Mouse (Mus musculus) CH12.LX (cell line): Measurements from ENCODE around the gene Lpin1. TPM values are rescaled to one million over a fixed set of nuclear protein-coding genes. Genes with fewer than 3 reads are reported as not detected.

Source experiments
- DNase-seq: peaks from one replicate; pipeline ENCODE4 v3.0.0-alpha.2; 2013; ENCODE audit errors: extremely low read depth
- H3K27ac ChIP-seq: 2 replicates; pipeline ENCODE4 v1.5.1; 2012; ENCODE audit warnings: low read depth, mild to moderate bottlenecking, control low read depth, moderate library complexity; ENCODE audit not compliant: insufficient read depth
- H3K27me3 ChIP-seq: replicated peaks from 2 replicates; pipeline ENCODE3; 2012; ENCODE audit warnings: inconsistent platforms
- H3K36me3 ChIP-seq, 2 experiments: replicated peaks in 1 of 2; 2 replicates each; pipeline versions ENCODE3 to v1.6.1; 2012; ENCODE audit warnings: inconsistent platforms in 1 of 2, low read length in 1 of 2, mild to moderate bottlenecking in 1 of 2, mixed read lengths in 1 of 2, moderate library complexity in 1 of 2; ENCODE audit not compliant: control insufficient read depth in 1 of 2, insufficient read depth in 1 of 2
- H3K4me1 ChIP-seq, 2 experiments: 2 replicates each; pipeline ENCODE4 v1.6.1; 2012; ENCODE audit warnings: inconsistent platforms in 1 of 2, moderate library complexity in 1 of 2; ENCODE audit not compliant: insufficient read depth in 2 of 2, control insufficient read depth in 1 of 2
- H3K4me2 ChIP-seq: 2 replicates; pipeline ENCODE4 v1.6.1; 2012; ENCODE audit warnings: low read depth, mild to moderate bottlenecking, control low read depth; ENCODE audit not compliant: poor library complexity, insufficient read depth, severe bottlenecking
- H3K4me3 ChIP-seq, 3 experiments: fragments of 150-350 bp in 1 of 3; sonication (generic) in 1 of 3; replicated peaks in 1 of 3; 2 replicates each; pipeline versions ENCODE3 to v1.5.1; 2011 to 2012; ENCODE audit warnings: low read depth in 2 of 3, low read length in 2 of 3, mild to moderate bottlenecking in 2 of 3, moderate library complexity in 2 of 3, control low read depth in 1 of 3, improper control_type of control experiment in 1 of 3, inconsistent platforms in 1 of 3, mixed read lengths in 1 of 3; ENCODE audit not compliant: poor library complexity in 1 of 3
- H3K79me2 ChIP-seq: replicated peaks from 2 replicates; pipeline ENCODE4 v1.6.1; 2012; ENCODE audit warnings: mild to moderate bottlenecking, moderate library complexity; ENCODE audit not compliant: control insufficient read depth, poor library complexity, insufficient read depth, severe bottlenecking; ENCODE audit errors: extremely low read depth
- H3K9ac ChIP-seq: 2 replicates; pipeline ENCODE4 v1.6.1; 2012; ENCODE audit warnings: low read depth, mild to moderate bottlenecking, control low read depth, moderate library complexity; ENCODE audit not compliant: insufficient read depth
- H3K9me3 ChIP-seq: replicated peaks from 2 replicates; pipeline ENCODE3; 2012; ENCODE audit warnings: low read length, inconsistent platforms, mixed read lengths
- BHLHE40 ChIP-seq: IDR thresholded peaks from 2 replicates; pipeline ENCODE4 v1.6.1; 2011; ENCODE audit warnings: mild to moderate bottlenecking, low read depth, low read length, improper control_type of control experiment
- CHD1 ChIP-seq: IDR thresholded peaks from 2 replicates; pipeline ENCODE4 v1.6.1; 2012; ENCODE audit warnings: low read depth, low read length, improper control_type of control experiment, inconsistent platforms
- CHD2 ChIP-seq: IDR thresholded peaks from 2 replicates; pipeline ENCODE4 v1.6.1; 2011; ENCODE audit warnings: low read length, improper control_type of control experiment
- CTCF ChIP-seq, 2 experiments: IDR thresholded peaks in 1 of 2; conservative IDR thresholded peaks in 1 of 2; 2 replicates each; pipeline ENCODE4 v1.5.1; 2011 to 2012; ENCODE audit warnings: low read depth in 2 of 2, low read length in 2 of 2, improper control_type of control experiment in 1 of 2, inconsistent platforms in 1 of 2, mild to moderate bottlenecking in 1 of 2, moderate library complexity in 1 of 2
- E2F4 ChIP-seq: IDR thresholded peaks from 2 replicates; pipeline ENCODE4 v1.6.1; 2011; ENCODE audit warnings: low read depth, low read length, improper control_type of control experiment; ENCODE audit not compliant: insufficient replicate concordance
- ELF1 ChIP-seq: IDR thresholded peaks from 2 replicates; pipeline ENCODE4 v1.6.1; 2014; ENCODE audit warnings: low read depth, mild to moderate bottlenecking, inconsistent platforms, low read length, improper control_type of control experiment
- EP300 ChIP-seq: IDR thresholded peaks from 2 replicates; pipeline ENCODE4 v1.6.1; 2011; ENCODE audit warnings: low read length, improper control_type of control experiment
- ETS1 ChIP-seq: conservative IDR thresholded peaks from 2 replicates; pipeline ENCODE4 v1.6.1; 2012; ENCODE audit warnings: low read depth, mild to moderate bottlenecking, inconsistent platforms, low read length, improper control_type of control experiment, moderate library complexity
- GABPA ChIP-seq: IDR thresholded peaks from 2 replicates; pipeline ENCODE4 v1.6.1; 2012; ENCODE audit warnings: low read depth, low read length, improper control_type of control experiment, inconsistent platforms; ENCODE audit not compliant: insufficient replicate concordance
- HCFC1 ChIP-seq: IDR thresholded peaks from 2 replicates; pipeline ENCODE4 v1.6.1; 2012; ENCODE audit warnings: low read depth, mild to moderate bottlenecking, inconsistent platforms, low read length, improper control_type of control experiment
- IRF4 ChIP-seq: IDR thresholded peaks from 2 replicates; pipeline ENCODE4 v1.6.1; 2014; ENCODE audit warnings: low read depth, mild to moderate bottlenecking, inconsistent platforms, low read length, improper control_type of control experiment
- JUN ChIP-seq: IDR thresholded peaks from 2 replicates; pipeline ENCODE4 v1.6.1; 2011; ENCODE audit warnings: low read depth, mild to moderate bottlenecking, low read length, improper control_type of control experiment, moderate library complexity; ENCODE audit not compliant: insufficient read depth
- JUND ChIP-seq: conservative IDR thresholded peaks from 2 replicates; pipeline ENCODE4 v1.6.1; 2011; ENCODE audit warnings: low read depth, low read length, improper control_type of control experiment
- KAT2A ChIP-seq: IDR thresholded peaks from 2 replicates; pipeline ENCODE4 v1.6.1; 2012; ENCODE audit warnings: low read length, improper control_type of control experiment, inconsistent platforms; ENCODE audit not compliant: insufficient replicate concordance
- MAFK ChIP-seq: IDR thresholded peaks from 2 replicates; pipeline ENCODE4 v1.6.1; 2011; ENCODE audit warnings: low read length, improper control_type of control experiment; ENCODE audit not compliant: insufficient replicate concordance
- MAX ChIP-seq: IDR thresholded peaks from 2 replicates; pipeline ENCODE4 v1.6.1; 2011; ENCODE audit warnings: low read length, improper control_type of control experiment
- MAZ ChIP-seq: IDR thresholded peaks from 2 replicates; pipeline ENCODE4 v1.6.1; 2012; ENCODE audit warnings: low read depth, mild to moderate bottlenecking, inconsistent platforms, low read length, improper control_type of control experiment, moderate library complexity
- MEF2A ChIP-seq: IDR thresholded peaks from 2 replicates; pipeline ENCODE4 v1.6.1; 2014; ENCODE audit warnings: low read depth, mild to moderate bottlenecking, inconsistent platforms, low read length, improper control_type of control experiment, borderline replicate concordance
- MXI1 ChIP-seq: IDR thresholded peaks from 2 replicates; pipeline ENCODE4 v1.6.1; 2011; ENCODE audit warnings: mild to moderate bottlenecking, low read depth, low read length, improper control_type of control experiment
- MYC ChIP-seq: IDR thresholded peaks from 2 replicates; pipeline ENCODE4 v1.6.1; 2011; ENCODE audit warnings: low read depth, mild to moderate bottlenecking, improper control_type of control experiment, low read length
- NELFE ChIP-seq: IDR thresholded peaks from 2 replicates; pipeline ENCODE4 v1.6.1; 2011; ENCODE audit warnings: low read depth, low read length, improper control_type of control experiment
- NRF1 ChIP-seq: IDR thresholded peaks from 2 replicates; pipeline ENCODE4 v1.6.1; 2014; ENCODE audit warnings: low read depth, mild to moderate bottlenecking, inconsistent platforms, low read length, improper control_type of control experiment, moderate library complexity
- PAX5 ChIP-seq: IDR thresholded peaks from 2 replicates; pipeline ENCODE4 v1.6.1; 2012; ENCODE audit warnings: low read length, inconsistent platforms, mixed read lengths
- POLR2A ChIP-seq: IDR thresholded peaks from 2 replicates; pipeline ENCODE4 v1.6.1; 2011; ENCODE audit warnings: low read depth, mild to moderate bottlenecking, improper control_type of control experiment, low read length
- POLR2AphosphoS2 ChIP-seq: IDR thresholded peaks from 2 replicates; pipeline ENCODE4 v1.6.1; 2011; ENCODE audit warnings: low read depth, low read length, improper control_type of control experiment
- RAD21 ChIP-seq: IDR thresholded peaks from 2 replicates; pipeline ENCODE4 v1.6.1; 2011; ENCODE audit warnings: low read depth, mild to moderate bottlenecking, low read length, improper control_type of control experiment, moderate library complexity
- RCOR1 ChIP-seq: conservative IDR thresholded peaks from 2 replicates; pipeline ENCODE4 v1.6.1; 2012; ENCODE audit warnings: low read depth, mild to moderate bottlenecking, inconsistent platforms, low read length, improper control_type of control experiment
- SIN3A ChIP-seq: IDR thresholded peaks from 2 replicates; pipeline ENCODE4 v1.6.1; 2012; ENCODE audit warnings: low read length, improper control_type of control experiment, inconsistent platforms
- SMC3 ChIP-seq: IDR thresholded peaks from 2 replicates; pipeline ENCODE4 v1.6.1; 2011; ENCODE audit warnings: low read depth, low read length, improper control_type of control experiment
- TBP ChIP-seq: conservative IDR thresholded peaks from 2 replicates; pipeline ENCODE4 v1.6.1; 2011; ENCODE audit warnings: low read depth, low read length, improper control_type of control experiment
- TCF12 ChIP-seq: IDR thresholded peaks from 2 replicates; pipeline ENCODE4 v1.6.1; 2014; ENCODE audit warnings: low read depth, mild to moderate bottlenecking, inconsistent platforms, low read length, improper control_type of control experiment
- UBTF ChIP-seq: IDR thresholded peaks from 2 replicates; pipeline ENCODE4 v1.6.1; 2012; ENCODE audit warnings: low read depth, mild to moderate bottlenecking, inconsistent platforms, low read length, improper control_type of control experiment, moderate library complexity
- USF1 ChIP-seq: IDR thresholded peaks from 2 replicates; pipeline ENCODE4 v1.6.1; 2014; ENCODE audit warnings: low read depth, mild to moderate bottlenecking, inconsistent platforms, low read length, improper control_type of control experiment
- USF2 ChIP-seq: conservative IDR thresholded peaks from 2 replicates; pipeline ENCODE4 v1.6.1; 2011; ENCODE audit warnings: low read depth, low read length, improper control_type of control experiment
- ZC3H11A ChIP-seq: IDR thresholded peaks from 2 replicates; pipeline ENCODE4 v1.6.1; 2012; ENCODE audit warnings: low read depth, mild to moderate bottlenecking, inconsistent platforms, low read length, improper control_type of control experiment
- ZKSCAN1 ChIP-seq: IDR thresholded peaks from 2 replicates; pipeline ENCODE4 v1.6.1; 2012; ENCODE audit warnings: low read depth, inconsistent platforms, low read length, improper control_type of control experiment, borderline replicate concordance
- ZMIZ1 ChIP-seq: IDR thresholded peaks from 2 replicates; pipeline ENCODE4 v1.6.1; 2012; ENCODE audit warnings: low read depth, mild to moderate bottlenecking, inconsistent platforms, low read length, improper control_type of control experiment
- ZNF384 ChIP-seq: IDR thresholded peaks from 2 replicates; pipeline ENCODE4 v1.6.1; 2012; ENCODE audit warnings: low read depth, low read length, improper control_type of control experiment, inconsistent platforms
- dilution Hi-C: fragments of 300-500 bp; cut with MboI; formaldehyde crosslinking; loops from 2 replicates; pipeline ENCODE4 v1.14.3; 2020; ENCODE audit warnings: low sequenced_read_pairs; ENCODE audit not compliant: extremely low pct_unique_long_range_greater_than_20kb, extremely low pct_ligation_motif_present
- in situ Hi-C: fragments of 300-500 bp; cut with MboI; formaldehyde crosslinking; loops from 3 replicates; pipeline ENCODE4 v1.14.3; 2019; ENCODE audit warnings: low sequenced_read_pairs, low pct_ligation_motif_present, low pct_unique_long_range_greater_than_20kb, mixed read lengths
- polyA plus RNA-seq: library from polyadenylated mRNA; unstranded; fragments of >175 nt; gene quantifications from 2 replicates; pipeline ENCODE4 v1.2.1, GENCODE M21; 2012; ENCODE audit warnings: low read depth; ENCODE audit not compliant: insufficient read length
- total RNA-seq, 2 experiments: library from RNA; depleted of rRNA; stranded (reverse); fragments of 300-350 nt in 1 of 2; fragments of >200 nt in 1 of 2; gene quantifications; 2 replicates each; pipeline ENCODE4 v1.2.3; 2012 to 2014

Lpin1 gene
- total and polyA plus RNA-seq, 3 experiments, result 6.1 to 7.5 (median 6.7) TPM

DNA sequence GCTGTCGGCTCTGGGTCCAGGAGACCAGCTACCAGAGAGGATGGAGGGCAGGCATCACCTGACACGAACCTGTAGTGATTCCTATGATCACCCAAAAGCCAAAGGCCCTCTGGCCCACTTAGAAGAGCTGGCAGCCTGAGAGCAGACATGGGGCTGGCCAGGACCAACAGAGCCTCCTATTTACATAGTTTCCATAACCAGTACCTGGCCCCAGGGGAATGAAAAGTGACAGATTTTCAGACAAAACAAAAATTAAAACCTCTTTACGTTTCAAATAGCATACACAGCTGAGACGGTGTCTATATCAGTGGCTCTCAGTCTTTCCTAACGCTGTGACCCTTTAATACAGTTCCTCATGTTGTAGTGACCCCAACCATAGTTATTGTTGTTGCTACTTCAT lies 83.9 kb downstream of the Lpin1 start:
- in situ Hi-C loops, result loop anchor here (25.0 kb wide), 1 partner anchor 290 kb away; no protein-coding TSS in a partner anchor
- H3K27ac ChIP-seq, result peak overlapping the region; percentile 31

DNA sequence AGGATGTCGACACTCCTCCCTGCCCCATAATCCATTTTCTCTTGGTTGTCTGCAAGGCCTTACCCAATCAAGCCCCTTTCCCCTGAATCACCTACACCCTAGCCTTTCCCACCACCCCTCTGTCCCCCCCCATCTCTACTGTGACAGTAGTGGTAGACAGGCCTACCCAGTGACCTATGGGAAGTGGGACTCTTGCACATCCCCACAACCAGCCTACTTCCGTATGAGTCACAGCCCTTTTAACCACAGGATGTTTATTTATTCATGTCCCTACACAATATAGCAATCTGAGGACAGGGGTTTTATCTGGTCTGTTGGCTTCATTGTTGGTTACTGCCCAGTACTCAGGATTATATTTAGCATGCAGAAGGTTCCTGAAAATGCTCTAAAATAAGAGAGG lies 84.6 kb downstream of the Lpin1 start:
- H3K4me2 ChIP-seq, result no peak overlapping the region

More for the DNA sequence above, 83.9 kb downstream of the Lpin1 start:
- Histone ChIP-seq H3K4me2 (no peak overlapping the region), H3K27me3 (no peaks in the 10 kb centered on the region), H3K9me3 (peaks cover 8% of the 10 kb centered on the region), H3K4me1 (peaks cover 32 to 46% of the 10 kb centered on the region in 2 experiments), H3K4me3 (no peak overlapping the region), H3K36me3 (no peaks in the 10 kb centered on the region), H3K79me2 (no peaks in the 10 kb centered on the region), H3K9ac (no peak overlapping the region)
- no peak for TF ChIP-seq MAX
- no peak for TF ChIP-seq JUND
- peak; percentile 47; the same call in 1 of the 2 replicates for TF ChIP-seq ETS1
- no peak for TF ChIP-seq TCF12
- no peak for TF ChIP-seq ZMIZ1
- no peak for TF ChIP-seq POLR2A
- TF ChIP-seq EP300, result peak; percentile 74
- no peak for TF ChIP-seq SIN3A
- TF ChIP-seq RCOR1, result no peak
- TF ChIP-seq JUN, result no peak
- TF ChIP-seq HCFC1, result no peak
- no peak for TF ChIP-seq UBTF
- TF ChIP-seq NRF1, result no peak
- no peak for TF ChIP-seq TBP
- TF ChIP-seq MAFK, result no peak
- TF ChIP-seq IRF4, result peak; percentile 42; the same call in 1 of the 2 replicates
- TF ChIP-seq PAX5, result no peak
- no peak for TF ChIP-seq KAT2A
- no peak for TF ChIP-seq MYC
- no peak for TF ChIP-seq CHD1
- TF ChIP-seq E2F4, result no peak
- no peak for TF ChIP-seq USF2
- no peak for TF ChIP-seq MAZ
- no peak for TF ChIP-seq RAD21
- peak; percentile 38; the same call in 1 of the 2 replicates for TF ChIP-seq MEF2A
- TF ChIP-seq CTCF (conservative IDR thresholded peaks at IDR 0.05 in 1 of 2, IDR thresholded peaks at IDR 0.05 in 1 of 2; ENCODE audit: low read depth in 2 of 2, low read length in 2 of 2), result no peak
- no peak for TF ChIP-seq SMC3
- TF ChIP-seq ZNF384, result no peak
- no peak for TF ChIP-seq NELFE
- TF ChIP-seq USF1, result no peak
- TF ChIP-seq CHD2, result no peak
- no peak for TF ChIP-seq POLR2AphosphoS2
- TF ChIP-seq BHLHE40, result 0 out of 2 replicates have a peak, but pooled peaks have one; percentile 18
- no peak for TF ChIP-seq ZKSCAN1
- no peak for TF ChIP-seq MXI1
- TF ChIP-seq ZC3H11A, result no peak
- no peak for TF ChIP-seq ELF1
- TF ChIP-seq GABPA, result no peak
- peak; percentile 65 for DNase-seq
- dilution Hi-C loops, result no loop called here

More for the DNA sequence above, 84.6 kb downstream of the Lpin1 start:
- TF ChIP-seq SIN3A (no peak), JUN (no peak), HCFC1 (no peak), TBP (no peak), NELFE (no peak), TCF12 (no peak), CHD2 (no peak), ZKSCAN1 (no peak), ETS1 (no peak), ZC3H11A (no peak), NRF1 (no peak), SMC3 (no peak), MXI1 (no peak), USF2 (no peak), POLR2AphosphoS2 (no peak)
- TF ChIP-seq, all 38 proteins: peak for 0
- Histone ChIP-seq H3K36me3 (no peaks in the 10 kb centered on the region), H3K79me2 (no peaks in the 10 kb centered on the region), H3K4me3 (no peak overlapping the region), H3K9ac (no peak overlapping the region), H3K4me1 (peaks cover 25 to 39% of the 10 kb centered on the region in 2 experiments), H3K27me3 (no peaks in the 10 kb centered on the region), H3K27ac (no peak overlapping the region), H3K9me3 (peaks cover 8% of the 10 kb centered on the region)
- dilution Hi-C loops (no loop called here), in situ Hi-C loops (loop anchor here (25.0 kb wide), 1 partner anchor 289 kb away; no protein-coding TSS in a partner anchor)
- no peak for DNase-seq
